Mouse (Mus musculus): ENCODE results near the gene Tmem38a.

Tmem38a gene

DNA sequence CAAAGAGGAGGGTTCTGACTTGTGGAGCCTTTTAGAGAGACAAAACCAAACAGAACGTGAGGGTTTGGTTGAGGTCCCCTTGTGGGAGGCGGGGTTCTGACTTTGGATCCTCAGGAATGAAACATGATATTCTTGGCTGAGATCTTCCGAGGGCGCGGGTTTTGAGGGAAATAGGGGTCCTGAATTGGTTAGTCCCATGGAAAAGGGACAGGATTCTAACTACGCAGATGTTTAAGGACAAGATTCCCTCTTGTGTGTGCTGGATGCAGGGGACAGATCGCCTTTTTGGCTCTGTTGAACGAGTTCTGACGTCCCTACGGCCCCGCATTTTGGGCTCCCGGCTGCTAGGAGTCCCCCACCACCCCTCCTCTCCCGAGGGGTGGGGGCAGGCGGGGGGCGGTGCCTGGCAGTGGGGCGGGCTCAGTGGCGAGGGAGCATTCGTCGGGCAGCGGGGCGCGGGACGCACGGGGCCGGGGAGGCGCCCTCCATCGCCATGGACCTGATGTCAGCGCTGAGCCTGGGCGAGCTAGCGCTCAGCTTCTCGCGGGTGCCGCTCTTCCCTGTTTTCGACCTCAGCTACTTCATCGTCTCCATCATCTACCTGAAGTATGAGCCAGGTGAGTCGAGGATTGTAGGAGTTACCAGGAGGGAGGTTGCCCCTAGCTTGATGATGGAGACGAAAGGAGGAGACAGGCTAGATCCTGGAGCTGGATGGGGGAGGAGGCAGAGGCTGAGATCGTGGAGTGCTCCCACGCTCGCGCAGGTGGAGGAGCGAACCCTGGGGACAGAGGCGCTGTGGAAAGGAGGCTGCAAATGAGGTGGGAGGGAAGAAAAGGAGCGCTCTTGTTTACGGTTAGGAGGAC is at the start of gene Tmem38a:
Gene Tmem38a (plus strand): TSS at position 445 of the 863 bp plus-strand sequence.
- peak; percentile 76 to 81 for DNase-seq (ENCODE audit: low spot score in 2 of 2)

DNA sequence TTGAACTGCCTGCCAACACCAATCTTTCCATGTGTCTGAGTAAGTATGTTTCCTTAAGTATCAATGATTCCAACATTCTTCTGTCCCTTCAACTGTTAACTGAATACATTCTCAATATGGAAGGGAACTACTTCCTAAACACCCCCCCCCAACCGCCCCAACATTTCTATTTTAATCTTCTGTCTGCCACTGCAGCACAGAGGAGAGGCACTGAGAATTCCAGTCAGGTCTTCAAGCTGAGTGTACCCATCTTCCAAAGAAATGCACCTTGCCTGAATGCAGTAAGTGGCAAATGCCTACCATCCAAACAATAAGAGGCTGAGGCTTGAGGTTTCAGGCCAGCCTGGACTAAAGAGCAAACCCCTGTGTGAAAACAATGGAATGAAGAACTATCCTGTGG is 39.8 kb upstream of the Tmem38a start:
- DNase-seq (ENCODE audit: low spot score in 2 of 2): no peak

DNA sequence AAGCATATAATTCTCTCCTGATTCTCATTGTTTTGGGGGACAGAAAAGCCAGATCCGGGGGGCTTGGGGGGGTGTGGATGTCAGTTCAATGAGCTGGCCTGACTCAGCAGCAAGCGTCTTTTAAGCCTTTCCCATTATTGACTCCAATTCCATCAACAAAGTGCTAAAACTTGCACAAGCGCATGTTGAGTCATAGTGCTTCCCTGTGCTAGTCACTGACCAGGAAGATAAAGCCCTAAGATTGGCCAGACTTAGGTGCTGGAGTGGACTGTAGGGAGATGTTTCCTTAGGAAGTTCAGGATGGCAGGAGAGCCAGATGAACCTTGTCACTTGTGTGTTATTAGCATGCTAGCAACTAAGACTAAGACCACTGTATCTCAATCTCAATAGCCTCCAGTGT is 37.0 kb upstream of the Tmem38a start:
- DNase-seq (ENCODE audit: low spot score in 2 of 2): no peak

DNA sequence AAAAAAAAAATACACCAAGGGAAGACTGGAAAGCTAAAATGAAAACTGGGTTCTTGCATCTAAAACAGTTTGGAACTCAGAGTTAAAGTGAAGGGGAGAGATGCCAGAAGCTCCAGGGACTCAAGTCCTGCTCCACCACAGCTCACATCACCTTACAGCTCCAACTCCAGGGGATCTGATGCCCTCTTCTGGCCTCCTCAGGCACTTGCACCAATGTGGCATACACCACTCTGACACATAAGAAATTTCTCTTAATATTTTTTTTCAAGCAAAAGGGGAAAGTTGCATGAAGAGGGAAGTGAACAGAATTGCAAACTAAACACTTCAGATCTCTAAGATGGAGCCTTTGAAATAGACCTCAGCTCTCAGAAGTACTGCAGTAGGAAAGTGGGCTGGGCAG is 32.6 kb upstream of the Tmem38a start:
- no peak for DNase-seq (ENCODE audit: low spot score in 2 of 2)

DNA sequence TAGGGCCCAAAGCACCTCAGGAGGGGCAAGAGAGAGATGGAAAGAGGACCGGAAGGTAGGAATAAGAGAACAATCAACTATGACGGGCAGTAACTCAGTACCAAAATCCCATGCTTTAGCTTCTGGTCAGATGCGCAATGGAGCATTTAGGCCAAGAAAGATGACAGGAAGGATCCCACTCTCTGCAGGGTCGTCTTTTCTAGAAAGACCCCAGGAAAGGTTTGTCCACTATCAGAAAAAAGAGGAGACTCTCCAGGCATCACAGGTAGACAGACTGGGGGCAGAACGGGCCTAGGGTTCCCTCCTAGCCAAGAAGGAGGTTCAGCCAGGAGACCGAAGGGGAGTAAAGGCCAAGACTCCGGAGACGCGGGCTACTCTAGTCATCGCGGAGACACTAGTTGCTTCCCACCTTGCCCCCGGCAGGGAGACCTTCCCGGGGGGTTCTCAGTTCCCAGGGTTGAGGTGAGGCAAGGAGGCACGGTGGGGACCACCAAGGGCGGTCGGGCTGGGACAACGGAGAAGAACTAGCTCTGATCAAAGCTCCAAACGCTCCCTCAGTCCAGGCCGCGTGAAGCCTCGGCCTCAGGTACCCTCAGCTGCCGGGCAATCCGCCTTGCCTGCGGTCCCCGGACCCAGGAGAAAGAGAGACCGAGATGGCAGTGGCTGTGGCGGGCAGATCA is 24.6 kb upstream of the Tmem38a start:
- peak in 1 of 2 experiments; percentile 43 for DNase-seq (ENCODE audit: low spot score in 2 of 2)

DNA sequence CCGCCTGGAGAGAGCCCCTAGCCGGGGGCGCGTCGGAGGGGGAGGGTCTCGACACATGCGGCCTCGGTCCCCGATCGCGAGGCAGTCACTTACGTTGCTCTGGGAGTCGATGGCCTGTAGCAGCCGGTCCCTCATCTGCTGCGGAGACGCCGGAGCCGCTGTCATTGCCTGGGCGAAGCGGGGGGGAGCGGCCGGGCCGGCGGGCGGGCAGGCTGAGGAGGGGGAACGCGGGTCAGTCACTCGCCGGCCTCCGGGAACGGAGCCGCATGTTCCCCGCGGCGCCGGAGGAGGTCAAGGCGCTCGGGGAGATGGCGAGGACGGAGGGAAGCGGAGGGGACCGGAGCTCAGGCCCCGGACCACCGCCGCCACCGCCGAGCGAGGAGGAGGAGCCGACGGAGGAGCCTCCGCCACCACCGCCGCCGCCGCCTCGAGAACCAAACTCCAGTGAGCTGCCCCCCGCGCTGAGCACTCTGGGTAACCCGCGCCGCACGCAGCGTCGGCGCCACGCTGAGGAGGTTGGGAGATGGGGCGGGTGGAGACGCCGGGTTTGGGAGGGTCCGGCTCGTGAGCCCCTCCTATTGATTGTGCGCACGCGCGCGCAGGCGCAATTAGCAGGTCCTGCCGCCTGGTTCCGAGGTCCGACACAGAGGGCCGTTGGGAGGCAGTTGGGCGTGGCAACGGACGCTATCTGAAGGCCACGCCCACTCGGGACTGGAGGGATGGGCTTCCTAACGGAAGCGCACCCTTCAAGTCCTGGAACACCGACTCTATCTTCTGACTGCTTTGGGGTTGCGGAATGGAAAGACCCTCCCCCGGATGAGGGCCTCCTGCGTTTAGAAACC is 23.8 kb upstream of the Tmem38a start, which contains the start of gene Med26:
Gene Med26 (minus strand): TSS at position 469 of the 842 bp plus-strand sequence.
- peak; percentile 99 for DNase-seq (ENCODE audit: low spot score in 2 of 2)

DNA sequence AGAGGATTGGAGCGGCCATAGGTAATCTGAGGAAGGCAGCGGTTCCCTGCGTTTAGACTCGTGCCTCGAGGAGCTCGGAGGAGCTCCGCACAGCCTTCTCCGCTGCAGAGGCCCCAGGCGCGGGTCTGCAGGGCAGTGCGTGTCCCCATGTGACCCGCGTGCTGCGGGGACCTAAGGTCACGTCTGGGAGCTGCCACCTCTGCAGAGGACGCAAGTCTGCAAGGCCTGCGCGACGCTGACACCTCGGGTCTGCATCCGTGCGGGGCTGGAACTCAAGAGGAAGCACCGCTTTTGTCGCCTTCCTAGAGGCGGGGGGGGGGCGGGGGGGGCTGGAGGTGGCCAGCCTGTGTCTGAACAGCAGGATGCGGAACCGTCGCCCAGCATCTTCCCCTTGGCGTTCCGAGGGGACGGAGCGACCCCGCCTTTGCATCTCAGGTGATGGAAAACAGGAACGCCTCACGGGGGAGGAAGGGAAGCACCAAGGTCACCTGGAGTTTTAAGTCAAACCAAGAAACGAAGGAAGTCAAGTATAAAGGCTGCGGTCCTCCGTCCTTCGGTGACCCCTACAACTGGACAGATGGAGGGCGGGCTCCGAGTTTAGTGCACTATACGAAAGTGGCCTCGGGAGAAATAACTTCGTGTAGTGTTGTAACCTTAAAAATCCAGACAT is 23.1 kb upstream of the Tmem38a start:
- DNase-seq (ENCODE audit: low spot score in 2 of 2): peak in 1 of 2 experiments; percentile 39

DNA sequence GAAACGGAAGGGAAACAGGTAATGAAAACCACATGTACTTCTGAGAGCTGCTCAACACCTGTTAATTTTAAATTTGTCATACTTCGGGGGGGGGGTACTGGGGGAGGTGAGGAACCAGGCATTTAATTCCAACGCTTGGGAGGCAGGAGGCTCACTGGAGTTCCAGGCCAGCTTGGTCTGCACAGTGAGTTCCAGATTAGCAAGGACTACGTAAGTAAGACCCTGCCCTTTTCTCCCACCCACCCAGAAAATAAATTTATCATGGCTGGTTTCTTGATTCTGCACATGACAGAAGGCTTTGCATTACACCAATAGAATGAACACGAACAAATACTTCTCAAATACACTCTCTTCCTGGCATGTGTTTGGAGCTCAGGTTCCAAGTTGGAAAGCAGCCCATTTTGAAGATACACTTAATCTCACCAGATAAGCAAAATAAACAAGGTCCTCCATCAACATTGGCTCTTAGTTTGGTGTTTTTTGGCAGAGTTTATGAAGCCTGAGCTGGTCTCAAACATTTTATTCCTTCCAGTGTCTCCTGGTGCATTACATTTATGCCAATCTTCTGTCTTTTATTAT is 22.5 kb upstream of the Tmem38a start:
- no peak for DNase-seq (ENCODE audit: low spot score in 2 of 2)

DNA sequence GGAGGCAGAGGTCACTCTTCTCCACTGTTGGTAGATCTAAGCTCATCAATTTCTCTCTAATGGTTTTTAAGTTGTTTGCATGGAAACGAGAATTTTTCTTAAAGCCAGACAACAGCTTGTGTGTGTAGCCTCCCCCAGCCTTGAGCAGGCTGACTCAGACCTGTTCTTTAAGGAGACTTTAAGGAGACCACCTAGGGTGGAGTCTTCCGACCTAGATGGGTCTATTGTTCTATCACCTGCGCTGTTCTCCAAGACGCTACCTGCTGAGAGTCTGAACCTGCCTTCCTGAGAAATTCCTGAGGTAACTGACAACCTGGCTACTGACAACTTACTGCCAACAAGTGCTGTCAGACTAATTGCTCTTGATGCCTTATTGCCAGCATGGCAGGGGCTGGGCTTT is 16.1 kb upstream of the Tmem38a start:
- DNase-seq (ENCODE audit: low spot score in 2 of 2): no peak

DNA sequence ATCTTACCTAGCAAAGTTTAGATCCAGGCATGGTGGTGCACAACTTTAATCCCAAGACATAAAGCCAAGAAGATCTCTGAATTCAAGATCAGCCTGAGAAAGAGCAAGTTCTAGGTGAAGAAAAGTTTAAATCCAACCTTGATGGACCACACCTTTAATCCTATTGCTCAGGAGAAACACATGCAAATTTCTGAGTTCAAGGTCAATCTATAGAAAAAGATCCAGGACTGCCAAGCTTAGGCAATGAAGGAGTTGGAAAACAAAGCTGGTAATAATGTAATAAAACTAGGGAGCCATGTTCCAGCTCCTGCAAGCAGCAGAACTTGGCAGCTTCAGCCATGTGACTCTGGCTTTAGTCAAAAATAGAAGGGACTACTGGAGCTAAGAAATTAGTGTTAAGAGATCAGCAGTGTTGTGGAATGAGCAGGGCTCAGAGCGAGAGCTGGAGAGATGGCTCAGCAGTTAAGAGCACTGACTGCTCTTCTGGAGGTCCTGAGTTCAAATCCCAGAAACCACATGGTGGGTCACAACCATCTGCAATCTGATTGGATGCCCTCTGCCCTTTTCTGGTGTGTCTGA is 10.7 kb upstream of the Tmem38a start:
- no peak for DNase-seq (ENCODE audit: low spot score in 2 of 2)

DNA sequence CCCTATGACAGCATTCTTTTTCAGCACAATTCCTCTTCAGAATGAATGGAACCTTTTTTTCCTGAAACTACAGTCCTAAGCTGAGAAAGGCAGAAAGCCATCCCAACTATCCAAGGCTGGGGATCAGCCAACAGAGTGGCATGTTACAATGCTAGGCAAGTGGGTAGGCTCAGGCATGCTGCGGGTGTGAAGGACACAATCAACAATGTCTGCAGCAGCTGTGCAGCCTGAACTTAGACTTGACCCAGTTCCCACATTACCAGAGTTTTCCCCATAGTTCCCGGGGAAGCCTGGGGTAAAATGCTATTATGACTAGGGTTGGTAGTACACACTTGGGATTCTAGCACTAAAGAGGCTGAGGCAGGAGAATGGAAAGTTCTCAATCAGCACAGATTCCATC is 5.9 kb upstream of the Tmem38a start:
- DNase-seq (ENCODE audit: low spot score in 2 of 2): no peak

DNA sequence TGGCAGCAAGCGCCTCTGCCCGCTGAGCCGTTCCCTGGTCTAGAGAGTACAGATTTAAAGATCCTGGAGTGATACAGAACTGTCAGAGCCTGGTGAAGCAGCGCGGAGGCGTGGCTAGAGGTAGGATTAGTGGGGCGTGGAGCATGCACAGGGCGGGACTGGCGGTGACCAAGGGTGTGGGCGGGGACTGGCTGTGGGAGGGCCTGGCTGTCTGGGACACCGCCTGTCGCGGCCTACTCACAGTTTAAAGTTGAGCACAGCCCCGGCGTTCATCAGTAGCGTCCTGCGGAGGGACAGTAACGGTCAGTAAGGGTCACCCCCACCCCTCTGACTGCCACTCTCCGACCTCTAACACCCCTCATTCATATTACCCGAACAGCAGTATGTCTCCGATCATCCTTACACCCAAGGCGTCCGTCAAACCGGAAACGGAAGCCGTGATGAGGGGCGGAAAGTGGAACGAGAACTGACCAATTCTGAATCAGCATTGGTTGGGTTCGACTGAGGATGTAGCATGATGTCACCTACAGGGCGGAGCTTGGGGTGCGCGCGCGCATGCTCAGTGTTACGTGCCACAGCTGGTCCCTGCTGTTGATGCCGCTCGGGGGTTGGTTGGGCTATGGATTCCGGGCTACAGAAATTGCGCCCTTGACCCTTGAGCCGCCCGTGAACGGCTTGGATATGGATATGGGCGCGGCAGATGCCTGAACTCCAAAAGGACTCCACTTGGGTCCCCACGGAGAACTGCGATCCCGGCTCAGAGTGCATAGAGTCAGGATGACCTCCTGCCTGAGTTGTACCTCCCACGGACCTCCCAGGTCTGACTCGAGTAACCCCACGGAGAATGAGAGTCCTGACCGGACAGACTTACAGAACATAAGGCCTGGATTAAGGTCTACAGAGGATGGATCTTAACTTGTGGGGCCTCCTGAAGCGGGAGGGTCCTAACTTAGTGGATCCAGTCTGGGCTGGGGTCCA is 933 bp upstream of the Tmem38a start, which contains the start of gene Smim7:
Gene Smim7 (minus strand): TSS at position 456 of the 978 bp plus-strand sequence.
- DNase-seq (ENCODE audit: low spot score in 2 of 2): peak; percentile 96 to 97

DNA sequence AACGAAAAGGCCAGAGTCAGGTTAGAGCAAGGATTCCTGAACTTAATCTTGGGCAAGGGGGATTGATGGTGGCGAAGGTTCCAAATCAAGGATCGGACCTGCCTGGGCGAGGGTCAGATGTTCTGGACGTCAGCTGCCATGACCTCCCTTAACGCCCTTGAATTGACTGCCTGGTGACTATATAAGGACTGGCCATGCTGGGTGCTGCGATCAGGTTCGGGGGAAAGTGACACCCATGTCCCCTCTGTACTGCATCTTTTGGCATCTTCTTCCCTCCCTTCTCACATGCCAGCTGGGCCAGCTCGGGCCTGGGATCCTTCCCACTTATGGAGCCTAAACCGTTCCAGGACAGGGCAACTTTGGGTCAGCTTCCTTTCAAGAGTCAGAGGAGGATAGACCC is 652 bp downstream of the Tmem38a start:
- no peak for DNase-seq (ENCODE audit: low spot score in 2 of 2)

DNA sequence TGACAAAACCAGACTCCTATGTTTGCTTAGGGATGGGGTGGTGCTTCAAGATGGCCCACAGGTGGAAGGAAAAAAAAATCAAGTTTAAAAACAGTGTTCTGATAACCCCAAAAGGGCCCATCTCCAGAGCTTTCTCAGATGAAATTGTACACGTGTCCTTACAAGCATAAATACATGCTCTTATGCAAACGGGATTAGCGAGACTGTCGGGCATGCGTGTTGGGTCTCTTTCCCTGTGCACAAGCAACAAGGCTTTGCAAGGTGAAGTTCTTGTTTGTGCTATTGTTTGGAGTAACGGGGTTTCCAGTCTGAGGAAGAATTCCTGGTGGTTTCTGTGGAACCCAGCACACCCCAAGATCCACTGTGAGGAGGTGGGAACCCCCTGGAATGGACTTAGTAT is 1.6 kb downstream of the Tmem38a start:
- DNase-seq (ENCODE audit: low spot score in 2 of 2): no peak

DNA sequence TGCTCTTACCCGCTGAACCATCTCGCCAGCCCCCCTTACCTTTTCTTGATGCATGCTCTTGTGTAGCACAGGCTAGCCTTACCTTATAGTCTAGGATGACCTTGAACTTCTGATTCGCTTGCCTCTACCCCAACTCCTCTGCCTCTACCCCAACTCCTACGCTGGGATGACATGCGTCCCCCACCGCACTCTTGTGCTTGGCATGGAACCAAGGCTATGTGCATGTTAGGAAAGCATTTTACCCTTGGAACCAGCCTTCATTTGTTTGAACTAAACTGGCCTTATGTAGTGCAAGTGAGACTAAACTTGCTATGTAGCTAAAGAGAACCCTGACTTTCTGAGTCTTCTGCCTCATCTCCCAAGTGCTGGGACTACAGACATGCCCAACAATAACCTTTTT is 4.1 kb downstream of the Tmem38a start:
- no peak for DNase-seq (ENCODE audit: low spot score in 2 of 2)

DNA sequence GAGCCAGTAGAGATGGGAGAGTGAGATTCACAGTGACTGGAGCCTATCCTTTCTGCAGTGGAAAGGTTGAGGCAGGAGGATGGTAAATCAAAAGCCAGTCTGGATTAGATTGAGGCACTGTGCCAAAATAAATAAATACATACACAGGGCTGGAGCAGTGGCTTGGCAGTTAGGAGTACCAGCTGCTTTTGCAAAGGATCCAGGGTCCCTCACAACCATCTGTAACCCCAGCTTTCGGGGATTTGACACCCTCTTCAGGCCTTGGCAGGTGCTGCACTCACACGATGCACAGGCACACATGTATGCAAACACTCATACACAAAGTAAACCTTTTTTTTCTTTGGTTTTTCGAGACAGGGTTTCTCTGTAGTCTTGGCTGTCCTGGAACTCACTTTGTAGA is 5.4 kb downstream of the Tmem38a start:
- DNase-seq (ENCODE audit: low spot score in 2 of 2): no peak

DNA sequence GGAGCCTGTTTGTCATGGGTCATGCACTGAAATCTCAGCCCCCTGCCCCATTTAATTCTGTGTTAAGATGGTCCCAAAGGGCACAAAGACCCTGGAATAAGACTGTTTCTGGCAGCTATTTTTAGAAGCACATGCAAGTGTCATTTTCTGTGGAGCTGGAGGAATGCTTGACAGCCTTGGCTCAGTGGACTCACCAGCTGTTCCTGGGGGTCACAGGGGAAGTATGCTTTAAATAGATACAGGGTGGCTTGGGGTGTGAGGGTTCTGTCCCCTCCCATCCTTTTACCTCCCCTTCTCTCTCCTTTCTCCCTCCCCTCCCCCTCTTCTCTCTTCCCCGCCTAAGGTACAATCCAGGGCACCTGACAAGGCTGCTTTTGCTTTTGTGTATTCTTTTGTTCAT is 6.1 kb downstream of the Tmem38a start:
- DNase-seq (ENCODE audit: low spot score in 2 of 2): no peak

DNA sequence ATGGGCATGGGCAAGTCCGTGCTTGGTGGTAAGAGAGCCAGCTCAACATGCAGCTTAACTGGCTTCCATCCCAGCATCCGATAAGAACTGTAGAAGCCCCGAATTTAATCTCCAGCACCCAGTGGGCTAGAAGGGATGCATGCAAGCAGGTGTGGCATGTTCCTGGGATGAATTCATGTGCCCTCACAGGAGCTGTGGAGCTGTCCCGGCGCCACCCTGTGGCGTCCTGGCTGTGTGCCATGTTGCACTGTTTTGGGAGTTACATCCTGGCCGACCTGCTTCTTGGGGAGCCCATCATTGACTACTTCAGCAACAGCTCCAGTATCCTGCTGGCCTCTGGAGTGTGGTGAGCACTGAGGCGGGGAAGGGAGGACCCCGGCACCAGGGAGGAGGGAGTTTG is 7.5 kb downstream of the Tmem38a start:
- DNase-seq (ENCODE audit: low spot score in 2 of 2): no peak

DNA sequence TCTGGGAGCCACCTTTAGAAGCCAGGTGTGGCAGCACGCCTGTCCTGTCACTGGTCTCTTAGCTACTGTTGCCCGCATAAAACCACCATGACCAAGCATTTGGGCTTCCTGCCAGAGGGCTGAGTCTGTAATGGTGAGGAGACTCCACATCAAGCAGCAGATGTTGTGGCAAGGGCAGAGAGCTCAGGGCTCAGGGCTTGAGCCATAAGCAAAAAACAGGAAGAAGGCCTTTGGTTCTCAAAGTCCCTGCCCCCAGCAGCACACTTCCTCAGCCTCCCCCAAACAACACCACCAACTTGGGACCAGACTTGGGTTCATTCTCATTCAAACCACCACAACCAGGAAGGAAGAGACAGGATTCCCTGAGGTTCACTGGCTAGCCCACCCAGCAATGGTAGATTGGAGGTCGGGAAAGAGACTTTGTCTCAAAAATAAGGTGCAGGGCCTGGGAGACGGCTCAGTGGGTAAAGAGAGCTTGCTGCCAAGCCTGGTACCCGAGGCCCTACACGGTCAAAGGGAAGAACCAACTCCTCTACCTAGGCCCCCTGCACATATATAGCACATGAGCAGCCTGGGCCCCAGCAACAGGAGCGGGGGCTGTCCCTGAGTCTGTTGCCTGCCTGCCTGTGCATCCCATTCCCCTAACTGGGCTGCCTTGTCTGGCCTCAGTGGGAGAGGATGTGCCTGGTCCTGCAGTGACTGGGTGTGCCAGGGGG is 11.4 kb downstream of the Tmem38a start:
- DNase-seq (ENCODE audit: low spot score in 2 of 2): peak; percentile 45
